Mouse (Mus musculus): Measurements from ENCODE around the gene Glul.

DNA sequence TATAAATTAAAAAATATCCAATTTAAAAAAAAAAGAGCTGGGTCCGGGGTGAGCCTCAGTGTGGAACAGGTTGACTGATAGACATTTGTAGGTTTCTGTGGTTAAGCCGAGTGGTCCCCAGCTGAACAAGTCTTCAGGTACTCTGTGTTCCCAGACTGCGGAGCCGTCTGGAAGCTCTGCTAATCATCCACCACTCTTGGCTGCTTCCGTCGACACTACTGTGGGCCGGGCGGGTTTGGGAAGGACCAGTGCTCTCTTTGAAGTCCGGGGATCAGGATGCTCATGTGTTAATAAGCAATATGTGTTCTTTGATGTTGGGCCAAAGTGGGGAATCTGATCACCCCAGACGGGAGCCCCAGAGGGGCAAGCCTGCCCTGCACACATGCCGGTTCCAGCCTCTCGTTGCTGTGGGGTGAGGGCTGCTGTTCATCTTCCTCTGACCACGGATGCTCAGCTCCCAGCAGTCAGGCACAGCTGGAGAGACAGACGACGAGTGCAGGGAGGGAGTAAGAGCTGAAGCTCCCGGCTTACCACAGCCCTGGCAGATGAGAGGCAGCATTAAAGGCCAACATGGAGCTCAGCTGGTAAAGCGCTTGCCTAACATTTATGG, 13.6 kb upstream of the Glul start:
- no peak for TF ChIP-seq CTCF (IDR thresholded peaks at IDR 0.05; ENCODE audit: low read depth, low read length)
- TF ChIP-seq TAL1 (conservative IDR thresholded peaks at IDR 0.05; ENCODE audit: low read depth, low read length): no peak
- TF ChIP-seq GATA1 (IDR thresholded peaks at IDR 0.05; ENCODE audit: borderline replicate concordance, low read length): no peak
